Mouse (Mus musculus) liver, embryonic 13.5 days (tissue): ENCODE measurements around the gene Gm28051. TPM values are rescaled to one million over a fixed set of nuclear protein-coding genes. Genes with fewer than 3 reads are reported as not detected.
A peak's percentile ranks its signal among the peaks of the same experiment; 100 is the strongest.

ENCODE experiments used
- ATAC-seq: fragments of 200-750 bp; cut with Nextera tagmentation; 2 replicates; pipeline ENCODE4 v1.8.0; 2017; ENCODE audit warnings: low read depth, mild to moderate bottlenecking, moderate number of reproducible peaks, moderate library complexity
- DNase-seq: peaks from one replicate; pipeline ENCODE4 v3.0.0; 2022
- H3K27ac ChIP-seq: fragments of 300-500 bp; sonication (generic); 2 replicates; pipeline ENCODE4 v1.5.1; 2015; ENCODE audit warnings: moderate library complexity, mild to moderate bottlenecking, inconsistent platforms
- H3K27me3 ChIP-seq: fragments of 300-500 bp; sonication (generic); 2 replicates; pipeline ENCODE4 v1.6.1; 2015; ENCODE audit warnings: mild to moderate bottlenecking, inconsistent platforms
- H3K36me3 ChIP-seq: fragments of 300-500 bp; sonication (generic); 2 replicates; pipeline ENCODE4 v1.6.1; 2015; ENCODE audit warnings: mild to moderate bottlenecking, inconsistent platforms
- H3K4me1 ChIP-seq: fragments of 300-500 bp; sonication (generic); replicated peaks from 2 replicates; pipeline ENCODE4 v1.6.1; 2015; ENCODE audit warnings: inconsistent platforms
- H3K4me2 ChIP-seq: fragments of 300-500 bp; sonication (generic); 2 replicates; pipeline ENCODE4 v1.6.1; 2015; ENCODE audit warnings: inconsistent platforms, mild to moderate bottlenecking, moderate library complexity
- H3K4me3 ChIP-seq: fragments of 300-500 bp; sonication (generic); replicated peaks from 2 replicates; pipeline ENCODE4 v1.5.1; 2015; ENCODE audit warnings: mild to moderate bottlenecking, inconsistent platforms
- H3K9ac ChIP-seq: fragments of 300-500 bp; sonication (generic); 2 replicates; pipeline ENCODE4 v1.6.1; 2015; ENCODE audit warnings: mild to moderate bottlenecking, inconsistent platforms
- H3K9me3 ChIP-seq: fragments of 300-500 bp; sonication (generic); replicated peaks from 2 replicates; pipeline ENCODE4 v1.6.1; 2016; ENCODE audit warnings: inconsistent platforms
- WGBS: fragments of 180-500 bp; shearing (Covaris S2); methylation state at CpG from one replicate; pipeline ENCODE4 v1.1.7; 2015; ENCODE audit not compliant: insufficient replicate concordance; 5-methylcytosine and 5-hydroxymethylcytosine counted together
- polyA plus RNA-seq: library from polyadenylated mRNA; unstranded; fragments of >200 nt; fragmentation: Nextera tagmentation; extraction: Ambion mirVana; gene quantifications from 2 replicates; pipeline ENCODE4 v1.2.1, GENCODE M21; 2015

The Gm28051 gene
- not detected in 2 replicates for polyA plus RNA-seq

DNA sequence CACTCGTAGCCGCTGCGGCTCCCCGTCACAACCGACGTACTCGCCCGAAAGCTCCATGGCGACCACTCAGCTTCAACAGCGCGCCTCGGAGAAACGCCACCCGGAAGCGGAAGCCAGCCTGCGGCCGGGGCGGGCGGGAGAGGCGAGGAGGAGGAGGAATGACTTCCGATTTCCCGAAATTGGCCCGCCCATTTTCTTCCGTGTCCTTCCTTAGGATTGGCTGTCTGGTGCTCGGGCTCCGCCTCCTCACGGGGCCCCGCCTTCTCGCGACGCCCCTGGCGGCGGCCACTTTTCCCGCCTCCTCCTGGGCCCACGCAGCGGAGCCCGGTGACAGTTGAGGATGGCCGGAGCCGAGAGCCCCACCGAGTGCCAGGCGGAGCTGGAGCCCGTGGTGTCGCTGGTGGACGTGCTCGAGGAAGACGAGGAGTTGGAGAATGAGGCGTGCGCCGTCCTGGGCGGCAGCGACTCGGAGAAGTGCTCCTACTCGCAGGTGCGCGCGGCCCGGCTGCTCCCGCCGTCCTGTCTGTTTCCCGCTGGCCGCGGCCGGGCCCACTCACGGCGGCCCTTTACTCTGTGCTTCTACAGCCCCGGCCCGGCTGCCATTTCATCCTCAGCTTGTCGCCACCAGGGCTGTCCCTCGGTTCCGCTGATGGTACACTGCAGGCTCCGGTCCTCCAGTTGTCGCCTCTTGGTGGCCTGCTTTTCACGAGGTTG is at the start of gene Gm28051, which contains the start of the genes Gon7 and Ubr7:
Gm28051 (minus strand) TSS at position 77 of the 714 bp plus-strand sequence.
Gon7 (minus strand) TSS at position 115 of the 714 bp plus-strand sequence.
Ubr7 (plus strand) TSS at position 279 of the 714 bp plus-strand sequence.
- Histone ChIP-seq H3K36me3 (peaks cover 20% of the 10 kb centered on the region), H3K9me3 (no peaks in the 10 kb centered on the region), H3K4me3 (peak within 1 kb of the TSS; percentile 94), H3K4me2 (peak within 1 kb of the TSS; percentile 92), H3K4me1 (peaks cover 40% of the 10 kb centered on the region), H3K27ac (peak within 1 kb of the TSS; percentile 84), H3K27me3 (no peaks in the 10 kb centered on the region), H3K9ac (peak within 1 kb of the TSS; percentile 92)
- WGBS, result under 1% methylated on average over 73 of the region's 73 CpGs
- peak; percentile 94 for ATAC-seq
- peak; percentile 96 for DNase-seq

- Histone ChIP-seq H3K9me3 (no peaks in the 10 kb centered on the region), H3K4me1 (no peaks in the 10 kb centered on the region), H3K27me3 (no peaks in the 10 kb centered on the region), H3K9ac (no peak overlapping the region), H3K4me3 (no peak overlapping the region), H3K36me3 (peaks cover 6% of the 10 kb centered on the region; the same call in 1 of the 2 replicates), H3K27ac (no peak overlapping the region), H3K4me2 (no peak overlapping the region)
- ATAC-seq (no peak), DNase-seq (no peak)
- 37% methylated on average over 2 of the region's 2 CpGs for WGBS
Observed at GRCm38 (mm10) chr12:102799528-102799927, 42.0 kb upstream of the Gm28051 start.

DNA sequence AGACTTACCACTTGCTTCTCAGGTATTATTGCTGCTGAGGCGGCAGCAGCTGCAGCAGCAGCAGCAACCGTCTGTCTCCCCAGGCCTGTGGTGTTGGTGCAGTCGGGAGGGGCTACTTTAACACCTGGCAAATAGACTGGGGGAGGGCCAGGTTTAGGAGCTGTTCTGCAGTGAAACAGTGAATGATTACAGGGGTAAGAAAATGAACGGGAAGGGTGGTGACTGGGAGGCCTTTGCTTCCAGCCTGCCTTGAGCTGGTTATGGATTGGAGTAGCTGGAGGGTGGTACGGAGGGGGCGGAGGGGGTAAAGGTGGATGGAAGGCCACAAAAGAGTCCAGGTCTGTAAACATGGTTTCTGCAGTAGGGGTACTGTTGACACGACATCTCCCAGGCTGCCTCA is 30.4 kb upstream of the Gm28051 start:
- Histone ChIP-seq H3K36me3 (peaks cover 75% of the 10 kb centered on the region), H3K4me3 (no peak overlapping the region), H3K9ac (no peak overlapping the region), H3K4me2 (peak overlapping the region; percentile 19; the same call in 1 of the 2 replicates), H3K27me3 (no peaks in the 10 kb centered on the region), H3K9me3 (no peaks in the 10 kb centered on the region), H3K4me1 (peaks cover 6% of the 10 kb centered on the region; the same call in 1 of the 2 replicates), H3K27ac (peak overlapping the region; percentile 58)
- ATAC-seq (peak; percentile 83), DNase-seq (no peak)
- 70% methylated on average over 7 of the region's 7 CpGs for WGBS

GRCm38 (mm10) chr12:102785593-102785985 is 28.0 kb upstream of the Gm28051 start:
- WGBS, result 79% methylated on average over 5 of the region's 5 CpGs
- Histone ChIP-seq H3K27ac (no peak overlapping the region), H3K4me3 (no peak overlapping the region), H3K36me3 (peaks cover 57% of the 10 kb centered on the region), H3K27me3 (no peaks in the 10 kb centered on the region), H3K9ac (no peak overlapping the region), H3K9me3 (no peaks in the 10 kb centered on the region), H3K4me1 (peaks cover 6% of the 10 kb centered on the region; the same call in 1 of the 2 replicates), H3K4me2 (no peak overlapping the region)
- ATAC-seq (no peak), DNase-seq (no peak)

GRCm38 (mm10) chr12:102784899-102785592 is 27.5 kb upstream of the Gm28051 start:
- no peak for DNase-seq
- Histone ChIP-seq H3K36me3 (peaks cover 51% of the 10 kb centered on the region), H3K27me3 (no peaks in the 10 kb centered on the region), H3K4me3 (no peak overlapping the region), H3K4me1 (peaks cover 6% of the 10 kb centered on the region; the same call in 1 of the 2 replicates), H3K4me2 (no peak overlapping the region), H3K9ac (no peak overlapping the region), H3K9me3 (no peaks in the 10 kb centered on the region), H3K27ac (no peak overlapping the region)
- WGBS, result 86% methylated on average over 19 of the region's 19 CpGs
- ATAC-seq, result no peak

DNA sequence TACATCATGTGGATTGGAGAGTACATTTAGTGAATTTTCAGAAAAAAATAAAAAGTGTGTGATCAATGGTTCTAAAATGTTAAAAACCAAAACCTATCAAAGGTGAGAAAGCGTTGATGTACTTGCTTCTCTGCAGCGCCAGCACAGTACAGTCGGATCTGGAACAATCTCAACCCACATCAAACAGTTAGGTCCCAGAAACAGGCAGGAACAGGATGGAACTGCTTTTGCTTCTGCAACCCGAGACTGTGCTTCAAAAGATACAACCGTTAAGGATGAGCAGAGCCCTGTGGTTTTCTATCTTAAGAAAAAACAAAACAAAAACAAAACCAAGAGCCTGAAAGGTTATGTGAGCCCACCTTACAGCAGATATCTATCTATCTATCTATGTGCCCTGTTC is 25.3 kb upstream of the Gm28051 start:
- ATAC-seq, result no peak
- DNase-seq, result no peak
- H3K36me3 ChIP-seq, result peaks cover 39% of the 10 kb centered on the region
- no peak overlapping the region for H3K4me3 ChIP-seq
- no peak overlapping the region for H3K27ac ChIP-seq
- H3K9ac ChIP-seq, result no peak overlapping the region
- WGBS, result 78% methylated on average over 5 of the region's 5 CpGs
- no peaks in the 10 kb centered on the region for H3K27me3 ChIP-seq
- H3K4me1 ChIP-seq, result peaks cover 5% of the 10 kb centered on the region; the same call in 1 of the 2 replicates
- H3K4me2 ChIP-seq, result no peak overlapping the region
- no peaks in the 10 kb centered on the region for H3K9me3 ChIP-seq

DNA sequence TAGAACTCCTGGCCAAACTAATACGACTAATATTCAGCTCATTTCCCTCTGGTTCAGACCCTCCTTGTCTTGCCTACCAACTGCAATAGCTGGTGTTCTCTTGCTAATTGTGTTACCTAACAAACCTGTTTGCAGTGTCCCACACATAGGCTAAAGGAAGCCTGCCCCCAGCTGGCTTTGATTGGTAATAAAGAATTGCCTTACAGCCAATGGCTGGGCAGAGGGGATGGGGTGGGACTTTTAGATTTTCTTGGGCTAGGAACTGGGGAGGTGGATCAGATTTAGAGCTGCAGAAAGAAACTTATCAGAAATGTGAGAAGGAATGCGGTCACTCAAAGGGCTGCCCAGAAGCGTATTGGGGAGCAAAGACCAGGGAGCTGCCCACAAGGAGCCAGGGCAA is 21.9 kb upstream of the Gm28051 start:
- Histone ChIP-seq H3K4me1 (no peaks in the 10 kb centered on the region), H3K9ac (no peak overlapping the region), H3K4me3 (no peak overlapping the region), H3K36me3 (peaks cover 44% of the 10 kb centered on the region), H3K27ac (no peak overlapping the region), H3K27me3 (no peaks in the 10 kb centered on the region), H3K4me2 (no peak overlapping the region), H3K9me3 (no peaks in the 10 kb centered on the region)
- DNase-seq (no peak), ATAC-seq (peak; percentile 65)
- WGBS, result 43% methylated on average over 3 of the region's 3 CpGs

GRCm38 (mm10) chr12:102778151-102778550 is 20.6 kb upstream of the Gm28051 start:
- DNase-seq (no peak), ATAC-seq (no peak)
- H3K4me3 ChIP-seq, result no peak overlapping the region
- H3K4me1 ChIP-seq, result no peaks in the 10 kb centered on the region
- no peak overlapping the region for H3K4me2 ChIP-seq
- WGBS, result 87% methylated on average over 5 of the region's 5 CpGs
- H3K36me3 ChIP-seq, result peaks cover 47% of the 10 kb centered on the region
- no peaks in the 10 kb centered on the region for H3K9me3 ChIP-seq
- H3K27me3 ChIP-seq, result no peaks in the 10 kb centered on the region
- no peak overlapping the region for H3K9ac ChIP-seq
- H3K27ac ChIP-seq, result no peak overlapping the region

DNA sequence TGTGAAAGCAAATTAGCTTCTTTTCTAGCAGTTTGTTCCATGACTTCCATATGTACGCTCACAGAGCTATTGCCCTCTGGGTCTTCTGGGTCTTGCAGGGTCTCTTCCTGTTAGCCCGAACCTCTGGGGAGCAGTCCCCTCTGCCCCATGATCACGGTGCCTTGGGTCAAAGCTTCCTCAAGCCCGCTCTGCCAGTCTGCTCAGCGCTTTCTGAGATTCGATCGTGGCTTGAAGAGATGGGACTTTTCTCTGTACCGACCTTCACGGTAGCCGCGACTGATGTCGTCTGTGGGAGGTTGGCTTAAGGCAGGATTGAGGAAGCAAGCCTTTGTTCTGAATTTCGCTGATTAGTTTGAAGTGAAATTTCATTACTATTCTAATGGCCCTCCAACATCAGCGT is 18.5 kb upstream of the Gm28051 start:
- Histone ChIP-seq H3K36me3 (peaks cover 64% of the 10 kb centered on the region), H3K4me1 (no peaks in the 10 kb centered on the region), H3K9me3 (no peaks in the 10 kb centered on the region), H3K27me3 (no peaks in the 10 kb centered on the region), H3K9ac (no peak overlapping the region), H3K27ac (no peak overlapping the region), H3K4me2 (no peak overlapping the region), H3K4me3 (no peak overlapping the region)
- DNase-seq (no peak), ATAC-seq (no peak)
- WGBS, result 93% methylated on average over 14 of the region's 14 CpGs

DNA sequence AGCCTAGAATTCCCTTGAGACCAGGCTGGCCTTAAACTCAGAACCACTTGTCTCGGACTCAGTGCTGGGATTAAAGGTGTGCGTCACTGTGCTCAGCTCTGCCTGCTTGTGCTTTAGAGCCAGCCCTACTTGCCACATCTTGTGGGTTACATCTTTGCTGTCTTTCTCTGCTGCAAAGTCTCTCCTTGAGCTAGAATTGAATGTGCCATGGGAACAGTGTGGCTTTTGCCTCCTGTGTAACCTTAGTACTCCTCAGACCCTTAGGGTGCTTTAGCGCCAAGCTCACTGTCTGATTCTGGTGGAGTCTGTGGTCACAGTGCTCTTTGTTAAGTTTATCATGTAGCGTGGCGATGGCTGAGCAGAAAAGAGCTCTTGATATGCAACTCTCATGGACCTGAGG is 15.1 kb upstream of the Gm28051 start:
- DNase-seq (no peak), ATAC-seq (no peak)
- Histone ChIP-seq H3K4me3 (no peak overlapping the region), H3K36me3 (peaks cover 93% of the 10 kb centered on the region), H3K9ac (no peak overlapping the region), H3K27me3 (no peaks in the 10 kb centered on the region), H3K4me2 (no peak overlapping the region), H3K27ac (no peak overlapping the region), H3K4me1 (no peaks in the 10 kb centered on the region), H3K9me3 (no peaks in the 10 kb centered on the region)
- WGBS, result 90% methylated on average over 5 of the region's 5 CpGs

- Histone ChIP-seq H3K27me3 (no peaks in the 10 kb centered on the region), H3K9ac (no peak overlapping the region), H3K9me3 (no peaks in the 10 kb centered on the region), H3K36me3 (peaks cover 93% of the 10 kb centered on the region), H3K4me1 (0 out of 2 replicates have a peak, but pooled peaks cover 6% of the 10 kb centered on the region), H3K27ac (no peak overlapping the region), H3K4me2 (no peak overlapping the region), H3K4me3 (no peak overlapping the region)
- ATAC-seq (no peak), DNase-seq (no peak)
- 86% methylated on average over 8 of the region's 8 CpGs for WGBS
Observed at GRCm38 (mm10) chr12:102771601-102772000, 14.0 kb upstream of the Gm28051 start.
